8 mouse cellular contexts compared by ENCODE assay signal in the genomic region with DNA sequence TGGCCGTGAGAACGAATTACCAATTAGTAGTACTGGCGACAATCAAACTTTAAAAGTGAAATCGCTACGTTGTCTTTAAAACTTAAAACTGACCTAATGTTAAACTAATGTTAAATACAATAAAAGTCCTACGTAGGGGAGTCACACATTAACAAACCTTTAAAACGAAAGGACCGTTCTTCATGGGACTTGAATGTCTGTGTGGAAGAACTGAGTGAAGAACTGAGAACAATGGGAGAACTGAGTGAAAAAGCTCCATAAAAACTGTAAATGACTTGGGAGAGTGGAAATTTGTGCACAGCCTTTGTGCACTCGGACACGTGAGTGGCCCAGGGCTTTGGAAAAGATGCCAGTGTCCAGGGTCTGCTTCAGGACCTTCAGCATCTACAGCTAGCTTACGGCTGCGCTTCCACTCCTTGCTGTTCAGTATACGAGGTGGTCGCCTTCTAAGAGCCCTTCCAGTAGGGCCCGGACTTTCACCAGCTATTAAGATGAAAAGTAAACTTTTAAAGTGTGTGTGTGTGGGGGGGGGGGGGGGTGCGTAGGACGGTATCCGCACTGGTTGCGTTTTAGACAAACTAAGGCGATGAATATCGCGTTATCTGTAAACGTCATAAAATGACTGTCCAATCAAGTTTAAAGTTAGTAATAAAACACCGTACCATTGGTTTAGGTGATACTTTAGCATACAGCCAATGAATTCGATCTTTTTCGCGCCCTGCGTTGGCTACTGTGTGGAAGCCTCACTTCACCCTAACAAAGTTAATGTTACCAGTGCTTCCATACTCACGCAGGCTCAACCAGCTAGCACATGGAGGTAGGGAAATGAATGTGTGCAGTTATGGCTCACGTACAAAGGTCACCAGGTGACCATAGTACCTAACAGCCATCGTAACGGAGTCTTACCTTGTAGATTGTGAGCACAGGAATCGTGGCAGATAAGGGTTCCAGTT. TPM values are rescaled to one million over a fixed set of nuclear protein-coding genes. Genes with fewer than 3 reads are reported as not detected.
DNase-seq lines count a peak whose midpoint lies in the region; ATAC-seq and TF ChIP-seq lines count a peak whose summit lies in the region.

No protein-coding gene starts in this region.

- ATAC-seq in Patski = peak; percentile 27
- ATAC-seq in hindbrain, embryonic 14.5 days (ENCODE audit: low FRiP score) = peak; percentile 95

- peak overlapping the region; percentile 69 for H3K4me2 ChIP-seq in hindbrain, embryonic 14.5 days (replicated peaks)

- H3K27me3 ChIP-seq in Patski = no peaks in the 10 kb centered on the region
- no peaks in the 10 kb centered on the region for H3K27me3 ChIP-seq in hindbrain, embryonic 14.5 days (ENCODE audit: control insufficient read depth, insufficient read depth, low read length)

- peak overlapping the region; percentile 33 for H3K4me3 ChIP-seq in hindbrain, embryonic 14.5 days (replicated peaks; ENCODE audit: low read length)

- CTCF ChIA-PET in Patski (lab: Charles Lee) = no interaction called here

- H3K36me3 ChIP-seq in hindbrain, embryonic 14.5 days (replicated peaks; ENCODE audit: control insufficient read depth, insufficient read depth) = no peaks in the 10 kb centered on the region

- POLR2A ChIA-PET in Patski (lab: Charles Lee) = interaction anchor here (1.2 to 2.7 kb wide), 3 partner anchors 23 to 58 kb away, joined by 3 to 8 read pairs (median 3); partner anchors contain the start of genes Hist1h2ak and Hist1h2bn

- whole genome bisulfite sequencing in hindbrain, embryonic 14.5 days = 5% methylated on average over 33 of the region's 33 CpGs

- no peaks in the 10 kb centered on the region for H3K9me3 ChIP-seq in hindbrain, embryonic 14.5 days (ENCODE audit: control insufficient read depth, low read length)

- in situ Hi-C loops in Patski (cut with MboI; ENCODE audit: low pct_unique_long_range_greater_than_20kb) = loop anchor here (25.0 kb wide), 1 partner anchor 1983 kb away; the partner anchor contains the start of genes Hist1h1a, Hist1h2ab, Hist1h3a and Hist1h3b

- TF ChIP-seq CTCF in Patski (IDR thresholded peaks at IDR 0.05) = no peak

- DNase-seq in Patski (ENCODE audit: low read depth, low spot score) = no peak
- DNase-seq in cerebellum, postnatal 14 days = peak; percentile 75 to 76
- peak; percentile 51 to 59 for DNase-seq in frontal cortex, postnatal 14 days (ENCODE audit: low spot score in 2 of 2)
- DNase-seq in hindbrain, embryonic 14.5 days (ENCODE audit: low spot score) = peak; percentile 95
- DNase-seq in layer of hippocampus, postnatal 25 days (ENCODE audit: extremely low spot score in 1 of 2, low spot score in 1 of 2) = peak; percentile 30 to 32
- peak; percentile 67 for DNase-seq in lung, postnatal 14 days
- DNase-seq in ovary, postnatal 36 days (ENCODE audit: low spot score) = peak; percentile 54
- DNase-seq in thymus, postnatal 25 days = peak; percentile 76

- peak overlapping the region; percentile 32 for H3K9ac ChIP-seq in hindbrain, embryonic 14.5 days

- H3K4me1 ChIP-seq in hindbrain, embryonic 14.5 days (replicated peaks; ENCODE audit: control insufficient read depth, insufficient read depth, low read length) = peaks cover 22% of the 10 kb centered on the region

- H3K27ac ChIP-seq in hindbrain, embryonic 14.5 days = peak overlapping the region; percentile 63

RNA-seq across cellular contexts. Expression of gene Hist1h1b, which starts 1.3 kb away (rescaled TPM):
- polyA plus RNA-seq in Patski (2021) = 1.4 TPM
- polyA plus RNA-seq in hindbrain, embryonic 14.5 days (2014; fragmentation: Nextera tagmentation; extraction: Ambion mirVana) = 1.6 and 1.7 TPM in 2 replicates
- 1 to 10 TPM; 7.3 to 9.3 TPM for total RNA-seq in layer of hippocampus, postnatal 25 days (2021)

RNA-seq across cellular contexts. Expression of gene Hist1h3i, which starts 4.1 kb away (rescaled TPM):
- polyA plus RNA-seq in Patski (2021) = 1.6 TPM
- 37.4 and 39.0 TPM in 2 replicates for polyA plus RNA-seq in hindbrain, embryonic 14.5 days (2014; fragmentation: Nextera tagmentation; extraction: Ambion mirVana)
- 10 to 100 TPM; 58.3 to 73.7 TPM for total RNA-seq in layer of hippocampus, postnatal 25 days (2021)

RNA-seq across cellular contexts. Expression of gene Hist1h2an, which starts 7.9 kb away (rescaled TPM):
- 4.5 TPM for polyA plus RNA-seq in Patski (2021)
- 1.3 TPM in 1 of 2 replicates, not detected in the other for polyA plus RNA-seq in hindbrain, embryonic 14.5 days (2014; fragmentation: Nextera tagmentation; extraction: Ambion mirVana)
- 1 to 10 TPM; 1.9 to 3.0 TPM for total RNA-seq in layer of hippocampus, postnatal 25 days (2021)

RNA-seq across cellular contexts. Expression of gene Hist1h2bp, which starts 8.2 kb away (rescaled TPM):
- polyA plus RNA-seq in Patski (2021) = 0.45 TPM
- 0.82 and 1.1 TPM in 2 replicates for polyA plus RNA-seq in hindbrain, embryonic 14.5 days (2014; fragmentation: Nextera tagmentation; extraction: Ambion mirVana)
- 10 to 100 TPM in 1 of 2 experiments, 1 to 10 TPM in 1; 5.0 to 13.2 TPM for total RNA-seq in layer of hippocampus, postnatal 25 days (2021)

RNA-seq across cellular contexts. Expression of gene Hist1h2bn, which starts 25.2 kb away (rescaled TPM):
- polyA plus RNA-seq in Patski (2021) = 4.9 TPM
- polyA plus RNA-seq in hindbrain, embryonic 14.5 days (2014; fragmentation: Nextera tagmentation; extraction: Ambion mirVana) = not detected in 2 replicates
- total RNA-seq in layer of hippocampus, postnatal 25 days (2021) = 10 to 100 TPM in 1 of 2 experiments, 1 to 10 TPM in 1; 8.6 to 12.1 TPM

Comparison
In these comparisons a context has a peak if more than half of its experiments do, and no peak if none do; other contexts are left out.
1. RNA of gene Hist1h3i, which starts 4.1 kb away (polyA plus RNA-seq): 37.4 to 39.0 TPM in hindbrain, embryonic 14.5 days; 1.6 TPM in Patski (single experiment); every median in the first group is over 10 times any median in the second.